Mouse (Mus musculus) gastrocnemius, postnatal 25 days (tissue): ENCODE measurements at regions not wholly inside any gene's neighbourhood (a gene's known extent, or its start where the extent isn't known, plus 50 kb on each side); places are given as distances from the start of the nearest gene placed in this dataset.
"Not testable (repeated sequence)": the region's sequence is repeated elsewhere in the genome, so short reads cannot be mapped to it uniquely, and the experiment has no call there.

ENCODE experiments used
- DNase-seq: peaks from one replicate; pipeline ENCODE4 v3.0.0; 2022

GRCm38 (mm10) chr7:138008601-138009000 is 388.9 kb downstream of the Tcerg1l start:
- no peak for DNase-seq

DNA sequence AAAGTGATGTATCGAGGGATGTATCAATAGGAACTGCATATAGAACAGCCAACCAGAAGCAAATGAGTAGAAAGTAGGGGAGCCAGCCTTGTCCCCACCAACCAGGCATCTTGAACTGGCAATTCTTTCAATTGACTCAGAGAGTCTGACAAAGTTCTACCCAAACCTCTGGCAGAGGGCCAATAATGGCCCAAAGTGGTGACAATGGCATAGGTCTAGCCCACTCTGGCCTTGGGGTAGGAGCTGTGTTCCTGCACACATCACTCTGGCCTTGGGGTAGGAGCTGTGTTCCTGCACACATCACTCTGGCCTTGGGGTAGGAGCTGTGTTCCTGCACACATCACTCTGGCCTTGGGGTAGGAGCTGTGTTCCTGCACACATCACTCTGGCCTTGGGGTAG is 373.5 kb downstream of the Tcerg1l start:
- DNase-seq, result not testable (repeated sequence)

GRCm38 (mm10) chr7:138051696-138052095 is 345.8 kb downstream of the Tcerg1l start:
- DNase-seq, result no peak

DNA sequence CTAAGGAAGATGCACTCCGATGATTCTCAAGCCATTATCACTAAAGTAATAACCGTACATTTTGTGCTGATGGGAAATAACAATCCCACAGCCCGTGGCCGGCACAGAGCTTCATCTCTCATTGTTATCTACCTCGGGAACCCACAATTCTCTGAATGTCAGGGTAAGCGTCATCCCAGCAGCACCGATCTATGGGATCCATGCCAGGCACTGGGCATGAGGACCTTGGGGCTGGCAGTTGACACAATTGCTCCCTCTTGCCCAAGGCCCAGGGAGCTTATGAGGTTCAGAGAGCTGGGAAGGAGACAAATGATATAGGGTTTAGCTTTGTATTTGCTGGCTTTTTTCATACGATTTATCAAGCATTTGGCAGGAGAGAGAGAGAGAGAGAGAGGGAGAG is 342.8 kb downstream of the Tcerg1l start:
- no peak for DNase-seq

DNA sequence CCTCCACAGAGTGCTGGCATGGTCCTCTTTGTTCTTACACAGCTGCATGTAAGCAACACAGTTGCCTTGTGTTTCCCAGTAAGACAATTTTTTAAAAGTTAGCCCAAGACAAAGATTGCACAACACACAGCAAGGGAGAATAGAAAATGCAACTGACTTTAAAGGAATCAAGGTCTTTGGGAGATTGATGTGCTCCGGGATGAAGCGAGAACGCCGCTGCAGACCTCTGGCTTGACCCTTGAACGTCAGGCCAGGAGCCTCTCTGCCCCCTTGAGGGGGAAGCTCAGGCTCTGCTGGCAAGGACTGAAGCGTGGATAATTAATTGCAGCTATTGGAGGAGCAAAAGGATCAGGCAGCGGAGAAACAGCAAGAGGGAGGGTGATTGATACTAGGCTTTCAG is 336.4 kb downstream of the Tcerg1l start:
- no peak for DNase-seq

DNA sequence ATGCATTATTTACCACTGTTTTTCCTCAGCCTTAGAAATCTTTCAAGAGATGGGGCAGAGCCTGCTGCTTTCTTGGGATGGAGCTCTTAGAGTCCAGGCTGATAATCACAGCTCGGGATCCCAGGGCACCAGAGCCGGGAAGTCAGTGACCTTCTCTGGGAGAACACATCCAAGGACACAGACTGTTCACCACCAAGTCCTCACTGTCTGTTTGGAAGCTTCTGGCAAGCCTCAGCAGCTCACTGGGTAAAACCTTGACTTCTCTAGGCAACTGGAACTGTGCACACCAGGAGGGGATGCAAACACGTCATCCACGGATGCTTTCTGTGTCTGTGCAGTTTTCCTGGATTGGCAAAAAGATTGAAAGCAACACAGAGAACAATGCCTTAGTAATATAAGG is 330.6 kb downstream of the Tcerg1l start:
- DNase-seq, result no peak

DNA sequence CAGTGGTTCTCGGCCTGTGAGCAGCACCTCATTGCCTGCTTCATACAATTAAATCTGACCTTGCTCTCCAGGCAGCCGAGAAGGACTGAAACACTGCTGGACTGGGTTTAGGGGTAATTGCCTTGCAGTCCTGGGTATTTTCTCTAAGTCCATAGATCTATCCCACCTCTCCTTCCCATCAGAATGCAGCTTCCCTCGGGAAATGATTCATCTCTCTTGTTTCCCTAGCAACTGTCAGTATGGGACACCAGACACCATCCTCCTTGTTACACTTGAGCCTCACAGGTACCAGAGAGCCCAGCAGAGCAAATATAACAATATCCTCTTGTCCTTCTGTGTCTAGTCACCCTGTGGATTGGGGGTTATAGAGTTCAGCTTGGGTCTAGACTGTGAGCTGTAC is 322.3 kb downstream of the Tcerg1l start:
- DNase-seq, result no peak

DNA sequence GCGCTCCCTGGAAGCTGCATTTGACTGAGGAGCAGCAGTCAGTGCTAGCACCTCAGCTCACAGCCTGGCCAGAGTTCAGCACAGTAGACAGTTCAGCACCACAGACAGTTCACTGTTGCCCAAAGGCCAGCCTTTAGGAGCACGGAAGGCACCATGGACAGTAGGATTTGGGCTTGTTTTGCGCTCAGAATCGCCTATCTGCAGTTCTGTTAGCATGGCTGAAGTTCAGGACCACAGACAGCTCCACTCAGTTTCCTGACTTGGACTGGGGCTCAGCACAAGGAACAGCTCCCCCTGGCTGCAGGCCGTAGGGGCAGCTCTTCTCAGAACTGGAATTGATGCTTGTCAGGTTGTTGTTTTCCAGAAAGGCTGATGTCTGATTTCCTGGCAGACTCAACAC is 313.6 kb downstream of the Tcerg1l start:
- DNase-seq, result peak; percentile 47

DNA sequence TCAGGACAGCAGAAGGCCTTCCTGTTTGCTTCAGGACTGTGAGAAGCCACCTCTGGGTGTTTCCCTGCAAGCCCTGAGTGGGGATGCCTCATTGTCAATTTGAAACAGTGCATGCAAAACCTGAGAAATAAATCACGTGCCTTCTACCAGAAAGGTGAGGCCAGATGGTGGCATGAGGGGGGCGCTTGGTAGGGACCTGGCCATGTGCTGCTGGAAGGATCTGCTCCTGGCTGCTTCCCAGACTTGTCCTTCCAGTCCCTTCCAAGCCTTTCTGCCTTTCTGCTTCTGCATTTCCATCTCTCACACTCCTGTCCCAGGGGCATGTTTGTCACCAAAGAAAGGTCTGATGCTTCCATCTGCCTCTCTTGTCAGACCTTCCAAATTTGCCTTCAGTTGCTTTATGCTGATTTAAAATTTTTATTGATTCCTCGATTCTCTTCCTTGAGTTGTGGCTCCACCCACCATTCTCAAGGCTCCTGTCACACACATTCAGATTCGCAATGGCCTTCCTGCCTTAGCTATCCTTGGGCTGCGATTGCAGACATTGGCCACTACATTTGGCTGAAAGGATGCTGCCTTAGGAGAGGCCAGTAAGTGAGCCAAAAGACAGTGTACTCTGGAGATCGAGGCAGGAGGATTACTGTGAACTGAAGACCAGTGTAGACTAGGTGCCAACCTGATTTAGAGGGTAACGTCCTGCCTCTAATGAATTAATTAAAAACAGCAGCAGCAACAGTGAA is 289.9 kb downstream of the Tcerg1l start:
- no peak for DNase-seq

DNA sequence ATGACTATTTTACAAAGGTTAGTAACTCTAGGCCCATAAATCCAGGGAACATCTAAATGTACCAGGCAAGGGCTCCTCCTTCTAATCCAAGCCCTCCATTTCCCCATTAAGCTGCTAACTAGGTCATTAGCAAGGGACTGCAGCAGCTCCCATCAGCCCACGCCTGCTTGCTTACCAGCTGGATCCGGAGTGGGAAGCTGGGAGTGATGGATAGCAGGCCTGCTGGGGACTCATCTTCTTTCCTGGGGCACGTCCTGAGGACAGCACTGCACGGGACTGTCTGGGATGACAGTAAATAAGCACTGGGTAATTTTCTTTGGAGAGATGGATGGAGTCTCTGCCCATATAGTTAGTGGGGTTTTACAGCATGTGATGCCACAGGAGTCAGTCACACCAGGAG is 276.0 kb downstream of the Tcerg1l start:
- DNase-seq, result no peak

DNA sequence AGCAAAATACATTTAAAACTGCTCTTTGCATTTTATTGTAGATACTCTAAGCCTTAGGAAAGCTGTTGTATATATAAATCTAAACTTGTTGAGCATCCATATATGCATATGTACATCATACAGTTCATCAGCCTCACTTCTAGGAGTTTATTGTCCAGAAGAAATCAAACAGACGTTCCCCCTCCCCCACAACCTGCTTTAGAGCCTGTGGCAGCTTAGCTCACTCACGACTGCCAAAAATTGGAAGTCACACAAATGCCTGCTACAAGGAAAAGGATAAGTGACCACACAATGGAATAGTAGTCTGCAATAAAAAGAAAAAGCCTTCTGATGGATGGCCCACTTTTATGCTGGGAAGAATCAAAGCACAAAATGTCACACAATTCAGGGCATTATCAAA is 267.8 kb downstream of the Tcerg1l start:
- no peak for DNase-seq

DNA sequence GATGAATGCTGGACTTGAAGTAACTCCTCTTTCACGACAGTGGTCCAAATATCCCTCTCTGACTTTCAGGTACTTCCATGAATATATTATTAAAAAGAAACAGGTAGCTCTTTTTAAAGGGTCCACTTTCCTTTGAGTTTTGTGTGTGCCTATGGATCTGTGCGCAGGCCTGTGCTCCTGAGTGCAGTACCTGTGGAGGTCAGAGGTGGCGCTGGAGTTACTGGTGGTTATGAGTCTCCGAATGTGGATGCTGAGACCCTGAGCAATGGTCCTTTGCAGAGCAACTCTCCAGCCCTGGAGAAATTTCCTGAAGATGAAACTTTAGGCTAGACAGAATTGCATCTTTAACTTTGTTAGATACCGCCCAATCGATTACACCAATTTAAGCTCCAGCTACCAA is 264.1 kb downstream of the Tcerg1l start:
- DNase-seq, result no peak

GRCm38 (mm10) chr7:138137934-138138333 is 259.6 kb downstream of the Tcerg1l start:
- no peak for DNase-seq

GRCm38 (mm10) chr7:138139766-138140165 is 257.8 kb downstream of the Tcerg1l start:
- no peak for DNase-seq

DNA sequence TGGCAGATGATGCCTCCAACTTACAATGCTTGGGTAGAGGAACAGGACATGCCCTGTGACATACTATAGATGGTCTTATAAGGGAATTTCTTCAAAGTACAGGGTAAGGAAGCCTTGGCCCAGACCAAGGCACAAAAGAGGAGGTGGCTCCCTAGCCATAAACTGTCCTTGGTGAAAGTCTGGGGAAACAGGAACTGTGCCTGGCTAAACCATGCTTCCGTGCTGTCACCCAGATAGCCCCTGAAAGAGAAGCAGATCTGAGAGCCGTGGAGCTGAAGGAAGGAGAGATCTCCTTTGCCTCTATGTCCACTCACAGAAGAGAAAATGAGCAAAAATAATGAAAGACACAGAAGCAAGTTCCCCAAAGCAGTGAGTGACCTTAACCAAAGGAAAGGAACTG is 248.0 kb downstream of the Tcerg1l start:
- DNase-seq, result no peak

DNA sequence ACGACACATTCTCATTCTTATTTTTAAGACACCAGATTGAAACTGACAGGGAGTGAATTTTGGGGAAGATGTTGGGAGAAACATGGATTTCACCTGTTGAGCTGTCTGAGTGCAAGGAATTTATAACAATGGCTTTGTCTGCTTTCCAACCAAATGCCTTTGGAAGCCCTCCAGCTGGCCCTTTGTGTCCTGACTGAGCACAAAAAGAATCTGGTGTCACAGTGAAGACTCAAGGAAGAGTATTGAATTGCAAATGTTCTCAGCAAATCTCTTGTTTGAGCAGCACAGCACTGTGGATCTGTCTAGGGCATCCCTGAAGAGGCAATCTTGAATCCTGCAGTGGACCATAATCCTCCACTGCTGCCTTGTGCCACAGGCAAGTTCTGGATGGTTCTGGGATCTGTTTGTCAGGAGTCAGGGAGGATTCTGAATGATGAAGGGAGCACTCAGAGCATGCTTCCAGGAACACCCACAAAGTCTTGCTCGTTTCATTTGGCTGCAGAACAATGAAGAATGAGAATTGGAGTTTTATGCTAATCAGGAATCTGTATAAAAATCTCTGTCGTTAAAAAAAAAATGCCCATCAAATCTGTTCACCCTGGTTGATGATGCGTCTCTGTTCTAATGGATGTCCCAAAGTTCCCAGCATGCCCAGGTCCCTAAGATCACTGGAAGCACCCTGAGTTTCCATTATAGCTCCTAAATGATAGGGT is 243.9 kb downstream of the Tcerg1l start:
- no peak for DNase-seq
